Mouse (Mus musculus): ENCODE data around the gene Calhm1. TPM values are rescaled to one million over a fixed set of nuclear protein-coding genes. Genes with fewer than 3 reads are reported as not detected.

Calhm1 gene
- total and polyA plus RNA-seq, 3 experiments, result 0.06 TPM; not detected in 2

- DNase-seq (ENCODE audit: low read depth, low spot score), result no peak
- TF ChIP-seq POLR2A (IDR thresholded peaks at IDR 0.05; ENCODE audit: control insufficient read depth in 1 of 2, insufficient read depth in 1 of 2, low read depth in 1 of 2, low read length in 2 of 2, poor library complexity in 1 of 2) (no peak), CHD1 (IDR thresholded peaks at IDR 0.05; ENCODE audit: low read depth, low read length) (no peak), HCFC1 (IDR thresholded peaks at IDR 0.05; ENCODE audit: low read depth, low read length) (no peak), BHLHE40 (IDR thresholded peaks at IDR 0.05; ENCODE audit: borderline replicate concordance, low read depth, low read length) (no peak), USF1 (IDR thresholded peaks at IDR 0.05; ENCODE audit: low read depth, low read length) (no peak), UBTF (IDR thresholded peaks at IDR 0.05; ENCODE audit: borderline replicate concordance, insufficient read depth, low read depth, low read length) (no peak), MEF2A (IDR thresholded peaks at IDR 0.05; ENCODE audit: extremely low read depth, insufficient replicate concordance, low read depth, low read length, poor library complexity, severe bottlenecking) (no peak), ZNF384 (IDR thresholded peaks at IDR 0.05; ENCODE audit: low read depth, low read length) (no peak), MAX (IDR thresholded peaks at IDR 0.05; ENCODE audit: low read length) (no peak), JUND (IDR thresholded peaks at IDR 0.05; ENCODE audit: low read depth, low read length) (no peak), POLR2AphosphoS5 (IDR thresholded peaks at IDR 0.05; ENCODE audit: borderline replicate concordance, low read depth, low read length) (no peak), NRF1 (IDR thresholded peaks at IDR 0.05; ENCODE audit: insufficient read depth, low read depth, low read length, poor library complexity, severe bottlenecking) (no peak), TCF12 (IDR thresholded peaks at IDR 0.05; ENCODE audit: low read depth, low read length) (no peak), E2F4 (IDR thresholded peaks at IDR 0.05; ENCODE audit: borderline replicate concordance, low read depth, low read length) (no peak), GABPA (IDR thresholded peaks at IDR 0.05; ENCODE audit: low read depth, low read length) (no peak), MXI1 (IDR thresholded peaks at IDR 0.05; ENCODE audit: low read depth, low read length) (no peak)
- Histone ChIP-seq H3K4me1 (ENCODE audit: control insufficient read depth in 1 of 2, insufficient read depth in 2 of 2, low read length in 2 of 2) (no peaks in the 10 kb centered on the region), H3K27ac (ENCODE audit: control insufficient read depth, low read depth, low read length) (no peak overlapping the region), H3K4me3 (ENCODE audit: control insufficient read depth in 1 of 2, insufficient read depth in 1 of 2, low read depth in 2 of 2, low read length in 2 of 2) (no peak overlapping the region), H3K9me3 (replicated peaks; ENCODE audit: insufficient read depth, low read length) (no peaks in the 10 kb centered on the region), H3K9ac (ENCODE audit: control insufficient read depth, low read depth, low read length, poor library complexity, severe bottlenecking) (no peak overlapping the region), H3K79me2 (ENCODE audit: control insufficient read depth, insufficient read depth, low read length, poor library complexity) (no peaks in the 10 kb centered on the region), H3K36me3 (ENCODE audit: control insufficient read depth in 1 of 2, insufficient read depth in 2 of 2, low read length in 2 of 2) (no peaks in the 10 kb centered on the region), H3K27me3 (ENCODE audit: control insufficient read depth in 1 of 2, insufficient read depth in 2 of 2, low read length in 2 of 2) (peaks cover 3% of the 10 kb centered on the region in 2 experiments; a peak in 3 of 4 replicates)
These were observed 17.6 kb upstream of the Calhm1 start for GRCm38 (mm10) chr19:47161669-47162068.

GRCm38 (mm10) chr19:47157664-47158063, 13.6 kb upstream of the Calhm1 start, which contains the start of gene Calhm3:
Calhm3 (minus strand) TSS chr19:47157764.
- TF ChIP-seq MXI1 (IDR thresholded peaks at IDR 0.05; ENCODE audit: low read depth, low read length) (no peak), TCF12 (IDR thresholded peaks at IDR 0.05; ENCODE audit: low read depth, low read length) (no peak), TBP (IDR thresholded peaks at IDR 0.05; ENCODE audit: low read depth, low read length) (no peak), POLR2AphosphoS5 (IDR thresholded peaks at IDR 0.05; ENCODE audit: borderline replicate concordance, low read depth, low read length) (no peak), SIN3A (IDR thresholded peaks at IDR 0.05; ENCODE audit: low read length) (no peak)
- no peaks in the 10 kb centered on the region for H3K4me1 ChIP-seq (ENCODE audit: control insufficient read depth in 1 of 2, insufficient read depth in 2 of 2, low read length in 2 of 2)
- H3K79me2 ChIP-seq (ENCODE audit: control insufficient read depth, insufficient read depth, low read length, poor library complexity), result no peaks in the 10 kb centered on the region
- DNase-seq (ENCODE audit: low read depth, low spot score), result no peak
- peaks cover 12 to 17% of the 10 kb centered on the region in 2 experiments for H3K27me3 ChIP-seq (ENCODE audit: control insufficient read depth in 1 of 2, insufficient read depth in 2 of 2, low read length in 2 of 2)
- no peak within 1 kb of the TSS for H3K4me3 ChIP-seq (ENCODE audit: control insufficient read depth in 1 of 2, insufficient read depth in 1 of 2, low read depth in 2 of 2, low read length in 2 of 2)
- no peak within 1 kb of the TSS for H3K9ac ChIP-seq (ENCODE audit: control insufficient read depth, low read depth, low read length, poor library complexity, severe bottlenecking)
- H3K9me3 ChIP-seq (replicated peaks; ENCODE audit: insufficient read depth, low read length), result no peaks in the 10 kb centered on the region
- no peaks in the 10 kb centered on the region for H3K36me3 ChIP-seq (ENCODE audit: control insufficient read depth in 1 of 2, insufficient read depth in 2 of 2, low read length in 2 of 2)
- H3K27ac ChIP-seq (ENCODE audit: control insufficient read depth, low read depth, low read length), result no peak within 1 kb of the TSS

All from MEL (cell line).